Mouse (Mus musculus) hindbrain, embryonic 13.5 days (tissue): ENCODE data around the gene Lsm12. TPM values are rescaled to one million over a fixed set of nuclear protein-coding genes. Genes with fewer than 3 reads are reported as not detected.
A peak's percentile ranks its signal among the peaks of the same experiment; 100 is the strongest.

ENCODE experiments used
- ATAC-seq: fragments of 200-750 bp; cut with Nextera tagmentation; 2 replicates; pipeline ENCODE4 v1.8.0; 2017; ENCODE audit warnings: moderate TSS enrichment; ENCODE audit not compliant: low FRiP score
- H3K27ac ChIP-seq: fragments of 300-500 bp; sonication (generic); 2 replicates; pipeline ENCODE4 v1.5.1; 2015; ENCODE audit warnings: inconsistent platforms, mild to moderate bottlenecking, moderate library complexity
- H3K27me3 ChIP-seq: fragments of 300-500 bp; sonication (generic); 2 replicates; pipeline ENCODE4 v1.6.1; 2015; ENCODE audit warnings: mild to moderate bottlenecking, inconsistent platforms
- H3K36me3 ChIP-seq: fragments of 300-500 bp; sonication (generic); 2 replicates; pipeline ENCODE4 v1.6.1; 2015; ENCODE audit warnings: mild to moderate bottlenecking, inconsistent platforms
- H3K4me1 ChIP-seq: fragments of 300-500 bp; sonication (generic); replicated peaks from 2 replicates; pipeline ENCODE4 v1.6.1; 2015; ENCODE audit warnings: inconsistent platforms
- H3K4me2 ChIP-seq: fragments of 300-500 bp; sonication (generic); 2 replicates; pipeline ENCODE4 v1.6.1; 2015; ENCODE audit warnings: inconsistent platforms, mild to moderate bottlenecking, moderate library complexity
- H3K4me3 ChIP-seq: fragments of 300-500 bp; sonication (generic); 2 replicates; pipeline ENCODE4 v1.5.1; 2015; ENCODE audit warnings: mild to moderate bottlenecking, inconsistent platforms
- H3K9ac ChIP-seq: fragments of 300-500 bp; sonication (generic); 2 replicates; pipeline ENCODE4 v1.6.1; 2015; ENCODE audit warnings: mild to moderate bottlenecking, inconsistent platforms
- H3K9me3 ChIP-seq: fragments of 300-500 bp; sonication (generic); 2 replicates; pipeline ENCODE4 v1.6.1; 2016; ENCODE audit warnings: inconsistent platforms
- WGBS: fragments of 180-500 bp; shearing (Covaris S2); methylation state at CpG from one replicate; pipeline ENCODE4 v1.1.7; 2015; 5-methylcytosine and 5-hydroxymethylcytosine counted together
- microRNA-seq: library from miRNA; unstranded; fragments of <30 nt; microRNA quantifications from one replicate; pipeline ENCODE4, GENCODE M21; 2016
- polyA plus RNA-seq: library from polyadenylated mRNA; unstranded; fragments of >200 nt; fragmentation: Nextera tagmentation; extraction: Ambion mirVana; gene quantifications from 2 replicates; pipeline ENCODE4 v1.2.1, GENCODE M21; 2015

Lsm12 gene
- polyA plus RNA-seq, 1 experiment from 2014 or later, result 148 TPM

- no peaks in the 10 kb centered on the region for H3K36me3 ChIP-seq
- 1% methylated on average over 18 of the region's 18 CpGs for WGBS
- 0 out of 2 replicates have a peak overlapping the region, but pooled peaks have one; percentile 51 for H3K9ac ChIP-seq
- H3K4me1 ChIP-seq, result peaks cover 17% of the 10 kb centered on the region
- H3K4me3 ChIP-seq, result peak overlapping the region; percentile 22
- no peak overlapping the region for H3K27ac ChIP-seq
- H3K27me3 ChIP-seq, result peaks cover 41% of the 10 kb centered on the region
- ATAC-seq, result peak; percentile 63; the same call in 1 of the 2 replicates
- peak overlapping the region; percentile 54 for H3K4me2 ChIP-seq
- no peaks in the 10 kb centered on the region for H3K9me3 ChIP-seq
These were observed 46.7 kb downstream of the Lsm12 start for GRCm38 (mm10) chr11:102138447-102138740.

GRCm38 (mm10) chr11:102137625-102138446 is 47.3 kb downstream of the Lsm12 start:
- Histone ChIP-seq H3K27ac (no peak overlapping the region), H3K4me2 (peak overlapping the region; percentile 54), H3K4me3 (peak overlapping the region; percentile 22), H3K9me3 (no peaks in the 10 kb centered on the region), H3K27me3 (peaks cover 36% of the 10 kb centered on the region), H3K9ac (0 out of 2 replicates have a peak overlapping the region, but pooled peaks have one; percentile 51), H3K4me1 (peaks cover 17% of the 10 kb centered on the region), H3K36me3 (no peaks in the 10 kb centered on the region)
- WGBS, result 47% methylated on average over 13 of the region's 13 CpGs
- peak; percentile 43; the same call in 1 of the 2 replicates for ATAC-seq

GRCm38 (mm10) chr11:102134516-102134915 is 50.6 kb downstream of the Lsm12 start:
- no peak for ATAC-seq
- Histone ChIP-seq H3K27ac (no peak overlapping the region), H3K27me3 (peaks cover 31% of the 10 kb centered on the region), H3K9me3 (no peaks in the 10 kb centered on the region), H3K9ac (0 out of 2 replicates have a peak overlapping the region, but pooled peaks have one; percentile 29), H3K4me1 (peaks cover 23% of the 10 kb centered on the region), H3K4me2 (no peak overlapping the region), H3K4me3 (no peak overlapping the region), H3K36me3 (no peaks in the 10 kb centered on the region)
- WGBS, result 33% methylated on average over 4 of the region's 4 CpGs

GRCm38 (mm10) chr11:102117386-102117785 is 67.7 kb downstream of the Lsm12 start:
- Histone ChIP-seq H3K27me3 (peaks cover 4% of the 10 kb centered on the region; the same call in 1 of the 2 replicates), H3K9me3 (no peaks in the 10 kb centered on the region), H3K9ac (no peak overlapping the region), H3K4me1 (no peaks in the 10 kb centered on the region), H3K27ac (no peak overlapping the region), H3K36me3 (no peaks in the 10 kb centered on the region), H3K4me2 (no peak overlapping the region), H3K4me3 (no peak overlapping the region)
- ATAC-seq, result no peak
- WGBS, result 87% methylated on average over 6 of the region's 6 CpGs

- no peak overlapping the region for H3K9ac ChIP-seq
- H3K4me3 ChIP-seq, result no peak overlapping the region
- no peak overlapping the region for H3K27ac ChIP-seq
- no peak for ATAC-seq
- H3K9me3 ChIP-seq, result no peaks in the 10 kb centered on the region
- H3K4me2 ChIP-seq, result no peak overlapping the region
- 87% methylated on average over 8 of the region's 8 CpGs for WGBS
- no peaks in the 10 kb centered on the region for H3K4me1 ChIP-seq
- peaks cover 10% of the 10 kb centered on the region; the same call in 1 of the 2 replicates for H3K27me3 ChIP-seq
- no peaks in the 10 kb centered on the region for H3K36me3 ChIP-seq
These were observed 68.9 kb downstream of the Lsm12 start for GRCm38 (mm10) chr11:102116241-102116640.

Small RNA genes lying within 50 kb of the gene (microRNA-seq; reads per million reads assigned to microRNA genes)
- gene Mir8101, result 0.70 reads per million

Other genes starting within 250 kb of the Lsm12 start
- 0.42 TPM in 1 of 2 replicates, not detected in the other for gene Sost, start 218.3 kb downstream of the Lsm12 start, polyA plus RNA-seq
- not detected in 2 replicates for gene Cfap97d1, start 201.0 kb downstream of the Lsm12 start, polyA plus RNA-seq
- 15.4 and 16.0 TPM in 2 replicates for gene Dusp3, start 198.3 kb downstream of the Lsm12 start, polyA plus RNA-seq
- 43.5 and 45.9 TPM in 2 replicates for gene Mpp3, start 156.8 kb downstream of the Lsm12 start, polyA plus RNA-seq
- 0.38 and 0.53 TPM in 2 replicates for gene Cd300lg, start 143.8 kb downstream of the Lsm12 start, polyA plus RNA-seq
- 24.1 and 24.9 TPM in 2 replicates for gene Mpp2, start 96.8 kb downstream of the Lsm12 start, polyA plus RNA-seq
- gene Ppy, start 84.0 kb downstream of the Lsm12 start, polyA plus RNA-seq, result not detected in 2 replicates
- gene Pyy, start 77.5 kb downstream of the Lsm12 start, polyA plus RNA-seq, result 3.3 and 7.5 TPM in 2 replicates
- gene Nags, start 39.8 kb downstream of the Lsm12 start, polyA plus RNA-seq, result not detected in 2 replicates
- 37.9 and 38.1 TPM in 2 replicates for gene Tmem101, start 28.9 kb downstream of the Lsm12 start, polyA plus RNA-seq
- gene G6pc3, start 4.3 kb upstream of the Lsm12 start, polyA plus RNA-seq, result 30.0 and 37.2 TPM in 2 replicates
- gene Hdac5, start 44.9 kb upstream of the Lsm12 start, polyA plus RNA-seq, result 82.0 and 85.4 TPM in 2 replicates
- 3.8 TPM in 2 replicates for gene BC030867, start 63.6 kb upstream of the Lsm12 start, polyA plus RNA-seq
- not detected in 2 replicates for gene Asb16, start 83.4 kb upstream of the Lsm12 start, polyA plus RNA-seq
- 81.3 and 82.8 TPM in 2 replicates for gene Tmub2, start 99.6 kb upstream of the Lsm12 start, polyA plus RNA-seq
- 29.2 and 29.9 TPM in 2 replicates for gene Atxn7l3, start 111.3 kb upstream of the Lsm12 start, polyA plus RNA-seq
- gene Ubtf, start 134.4 kb upstream of the Lsm12 start, polyA plus RNA-seq, result 77.1 and 82.7 TPM in 2 replicates
- 4.4 and 5.0 TPM in 2 replicates for gene Slc4a1, start 180.9 kb upstream of the Lsm12 start, polyA plus RNA-seq
- 135 and 144 TPM in 2 replicates for gene Rundc3a, start 208.1 kb upstream of the Lsm12 start, polyA plus RNA-seq
- 139 and 147 TPM in 2 replicates for gene Slc25a39, start 222.7 kb upstream of the Lsm12 start, polyA plus RNA-seq
- 76.5 and 77.3 TPM in 2 replicates for gene Grn, start 245.0 kb upstream of the Lsm12 start, polyA plus RNA-seq